Mouse (Mus musculus): ENCODE results near the gene Rhbdd3. TPM values are rescaled to one million over a fixed set of nuclear protein-coding genes. Genes with fewer than 3 reads are reported as not detected.

The Rhbdd3 gene
- total RNA-seq, 4 experiments from 2014 or later = 26.7 to 27.7 (median 27.3) TPM

GRCm38 (mm10) chr11:5129035-5129480, 30.3 kb downstream of the Rhbdd3 start:
- DNase-seq (ENCODE audit: low spot score) = no peak

GRCm38 (mm10) chr11:5130111-5130665, 31.5 kb downstream of the Rhbdd3 start:
- no peak for DNase-seq (ENCODE audit: low spot score)

DNA sequence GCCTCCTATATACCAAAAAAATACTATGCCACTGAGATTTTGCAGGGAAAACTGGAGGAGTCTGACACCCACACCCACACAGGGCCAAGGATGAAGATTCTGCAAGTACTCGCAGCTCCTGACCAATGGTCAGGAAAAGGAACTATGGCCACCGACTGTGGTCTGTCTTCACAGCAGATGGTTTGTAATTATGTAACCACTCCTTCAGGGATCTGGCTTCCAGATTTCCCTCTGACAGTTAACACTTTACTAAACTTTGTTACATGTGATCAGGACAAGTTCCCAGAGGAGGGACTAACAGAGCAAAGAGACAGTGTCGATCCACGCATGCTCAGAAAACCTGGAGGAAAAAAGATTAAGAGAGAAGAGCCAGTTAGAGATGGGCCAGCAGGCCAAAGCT, 34.0 kb downstream of the Rhbdd3 start:
- DNase-seq (ENCODE audit: low spot score) = no peak

GRCm38 (mm10) chr11:5135914-5136313, 37.2 kb downstream of the Rhbdd3 start:
- DNase-seq (ENCODE audit: low spot score) = no peak

DNA sequence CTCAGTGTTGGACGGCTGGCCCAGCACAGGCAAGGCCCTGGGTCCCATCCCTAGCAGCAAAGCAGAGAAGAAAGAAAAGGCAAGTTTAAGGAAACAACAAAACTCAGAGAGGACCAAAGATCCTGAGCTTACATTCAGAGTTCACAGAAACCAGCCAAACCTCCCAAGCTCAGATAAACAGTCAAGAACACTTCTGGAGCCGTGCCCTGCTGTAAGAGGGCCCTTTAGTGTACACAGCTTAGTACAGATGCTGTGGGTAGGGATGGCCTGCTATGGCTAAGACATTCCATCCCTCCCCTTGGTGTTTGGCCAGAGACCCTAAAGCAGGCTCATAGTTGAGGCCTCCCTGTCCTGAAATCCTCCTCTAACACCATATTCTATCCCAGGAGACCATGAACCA, 39.9 kb downstream of the Rhbdd3 start:
- DNase-seq (ENCODE audit: low spot score) = no peak

- no peak for DNase-seq (ENCODE audit: low spot score)
Measured at GRCm38 (mm10) chr11:5139372-5139771, 40.6 kb downstream of the Rhbdd3 start.

DNA sequence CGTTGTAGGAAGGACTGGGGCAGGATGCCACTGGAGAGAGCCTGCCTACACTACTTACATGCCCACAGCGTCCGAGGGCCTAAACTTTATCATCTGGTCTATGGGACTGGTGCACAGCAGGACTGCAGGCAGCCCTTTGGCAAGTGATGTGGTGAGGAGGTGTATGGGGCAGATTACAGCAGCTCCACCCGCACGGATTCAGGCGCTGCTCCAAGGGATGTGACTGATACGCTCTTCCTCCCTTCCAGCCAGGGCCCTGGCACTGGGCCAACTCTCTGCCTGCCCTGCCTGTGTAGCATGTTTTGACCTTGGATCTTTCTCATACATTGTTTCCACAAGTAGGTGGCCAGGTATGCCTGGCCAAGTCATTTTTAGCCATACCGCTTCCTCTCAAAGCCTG, 41.9 kb downstream of the Rhbdd3 start:
- peak; percentile 60 for DNase-seq (ENCODE audit: low spot score)

DNA sequence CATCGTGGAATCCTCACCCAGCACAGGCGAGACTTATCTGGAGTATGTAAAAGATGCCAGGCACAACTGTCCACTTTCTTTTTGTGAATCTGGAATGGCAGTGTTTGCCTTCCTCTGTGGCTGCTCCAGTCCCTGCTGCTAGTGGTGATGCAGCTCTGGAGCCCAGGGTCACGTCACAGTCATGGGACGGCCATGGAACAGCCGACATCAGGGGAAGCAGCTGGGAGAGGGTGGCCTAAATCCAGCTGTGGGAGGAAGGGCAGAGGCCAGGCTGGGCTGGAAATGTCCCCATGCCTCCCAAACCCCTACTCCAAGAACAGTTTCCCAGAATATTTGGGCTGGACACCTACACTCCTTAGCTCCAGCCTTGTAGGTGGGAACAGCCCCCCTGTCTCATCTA, 42.5 kb downstream of the Rhbdd3 start:
- DNase-seq (ENCODE audit: low spot score) = no peak

DNA sequence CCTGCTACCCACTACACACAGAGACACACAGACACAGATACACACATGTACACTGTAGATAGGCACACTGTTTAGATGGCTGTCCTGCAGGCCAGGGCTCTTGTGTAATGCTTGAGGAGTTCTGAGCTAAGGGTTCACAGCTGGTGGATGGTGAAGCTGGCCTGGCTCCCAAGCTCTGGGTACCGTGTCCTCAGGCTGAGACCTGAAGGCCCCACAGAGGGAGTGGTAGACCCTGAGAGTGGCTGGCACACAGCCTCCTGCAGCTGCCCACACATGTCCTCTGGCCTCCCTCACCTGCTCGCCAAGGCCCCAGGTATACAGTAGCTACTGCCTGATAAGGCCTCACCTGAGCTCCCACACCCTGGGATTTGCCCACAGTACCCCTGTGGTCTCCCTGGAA, 43.2 kb downstream of the Rhbdd3 start:
- no peak for DNase-seq (ENCODE audit: low spot score)

DNA sequence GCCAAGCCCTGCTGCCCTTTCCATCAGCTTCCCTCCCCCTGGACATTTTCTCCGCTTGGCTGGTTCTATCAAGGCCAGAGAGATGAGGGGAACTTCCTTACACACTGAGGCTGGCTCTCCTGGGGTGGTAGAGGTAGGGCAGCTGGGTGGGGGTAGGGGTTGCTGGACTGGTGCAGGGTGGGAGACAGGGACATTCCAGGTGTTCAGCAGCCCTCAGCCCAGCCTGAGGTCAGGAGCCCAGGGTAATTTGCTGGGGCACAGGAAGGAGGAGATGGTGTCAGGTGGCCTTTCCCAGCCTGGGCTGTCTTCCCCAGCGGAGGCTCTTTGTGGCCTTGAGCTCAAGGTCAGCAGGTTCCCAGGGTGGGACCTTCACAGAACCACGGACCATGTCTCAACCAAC, 46.9 kb downstream of the Rhbdd3 start:
- DNase-seq (ENCODE audit: low spot score) = no peak

GRCm38 (mm10) chr11:5149249-5149648, 50.5 kb downstream of the Rhbdd3 start:
- no peak for DNase-seq (ENCODE audit: low spot score)

DNA sequence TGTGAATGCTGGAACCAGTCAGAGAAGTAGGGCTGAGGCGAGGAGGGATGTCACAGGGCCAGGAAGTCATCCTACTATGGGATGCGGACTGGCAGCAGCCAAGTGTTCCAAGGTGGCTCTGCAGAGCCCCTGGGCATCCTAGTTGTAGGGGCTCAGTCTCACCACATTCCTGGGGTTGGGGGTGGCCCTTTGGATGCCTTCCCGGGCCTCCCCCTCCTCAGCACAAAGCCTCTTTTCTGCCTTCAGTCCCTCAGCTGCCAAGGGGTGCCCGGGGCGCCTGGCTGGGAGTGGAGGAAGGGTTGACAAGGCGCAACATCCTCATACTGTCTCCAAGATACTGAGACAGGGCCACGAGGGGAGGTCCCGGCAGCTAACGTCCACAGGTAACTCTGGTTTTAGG, 51.2 kb downstream of the Rhbdd3 start:
- DNase-seq (ENCODE audit: low spot score) = no peak

DNA sequence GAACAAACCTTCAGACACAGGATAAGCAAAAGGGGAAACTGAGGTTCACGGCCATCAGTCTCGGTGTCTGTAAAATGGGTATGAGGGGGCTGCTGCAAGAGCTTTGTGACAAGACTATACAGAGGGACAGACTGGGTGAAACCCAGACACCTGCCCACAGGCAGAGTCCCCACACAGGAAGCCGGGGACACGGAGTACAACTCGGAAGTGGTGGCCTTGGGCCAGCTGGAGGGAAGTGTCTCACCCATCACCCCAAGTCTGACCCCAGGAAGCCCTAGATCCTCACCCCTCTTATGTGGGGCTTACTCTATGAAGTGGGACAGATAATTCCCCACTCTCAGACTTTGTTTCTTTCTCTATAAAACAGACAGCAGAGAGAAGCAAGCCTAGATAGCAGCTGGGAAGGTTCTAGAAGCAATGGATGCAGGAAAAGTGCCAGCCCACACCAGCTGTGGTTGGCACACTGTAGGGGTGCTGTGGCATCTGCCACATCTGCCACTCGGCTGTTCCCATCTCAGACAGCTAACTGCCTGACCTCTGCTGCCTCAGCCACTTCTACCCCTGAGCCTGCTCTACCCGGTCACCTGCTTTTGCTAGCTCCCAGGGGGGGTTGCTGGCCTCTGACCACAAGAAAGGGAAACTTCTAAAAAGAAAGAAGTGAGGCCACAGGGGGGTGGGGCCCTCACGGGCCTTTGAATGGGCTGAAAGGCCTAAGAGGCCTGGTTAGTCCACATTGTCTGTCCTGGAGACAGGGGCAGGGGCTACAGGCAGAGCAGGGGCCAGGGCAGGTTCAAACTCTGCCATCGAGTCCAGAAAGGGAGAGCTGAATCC, 51.9 kb downstream of the Rhbdd3 start:
- no peak for DNase-seq (ENCODE audit: low spot score)

GRCm38 (mm10) chr11:5151247-5151630, 52.5 kb downstream of the Rhbdd3 start:
- DNase-seq (ENCODE audit: low spot score) = no peak

DNA sequence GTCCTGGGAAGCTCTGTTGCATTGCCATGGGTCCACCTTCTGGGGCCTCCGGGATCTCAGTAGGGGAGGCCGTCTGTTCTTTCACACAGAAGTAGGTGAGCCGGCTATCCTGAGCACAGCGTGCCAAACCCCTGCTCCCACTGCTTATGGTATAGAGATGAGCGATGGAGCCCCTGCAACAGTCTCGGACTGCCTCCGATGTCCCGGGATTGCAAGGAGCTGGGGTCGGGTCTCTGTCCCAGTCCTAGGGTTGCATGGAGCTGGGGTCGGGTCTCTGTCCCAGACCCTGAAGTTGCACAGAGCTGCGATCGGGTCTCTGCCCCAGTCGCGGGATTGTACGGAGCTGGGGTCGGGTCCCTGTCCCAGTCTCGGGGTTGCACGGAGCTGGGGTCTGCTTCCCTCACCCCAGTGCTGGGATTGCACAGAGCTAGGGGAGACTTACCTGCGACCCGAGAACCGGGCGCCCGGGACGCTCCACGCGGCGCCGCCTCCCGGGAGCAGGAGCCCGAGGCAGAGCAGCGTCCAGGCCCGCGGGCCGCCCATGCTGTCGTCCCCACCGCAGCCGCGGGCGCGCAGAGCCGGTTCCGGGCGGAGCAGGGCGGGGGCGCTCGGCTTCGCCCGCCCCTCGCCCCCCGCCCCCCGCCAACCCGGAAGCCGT, 53.1 kb downstream of the Rhbdd3 start, which contains the start of gene Emid1:
TSS of gene Emid1 (minus strand) at position 578 of the 658 bp plus-strand sequence.
- no peak for DNase-seq (ENCODE audit: low spot score)

GRCm38 (mm10) chr11:5154961-5155805, 56.5 kb downstream of the Rhbdd3 start:
- DNase-seq (ENCODE audit: low spot score) = no peak

Other genes with a start within 250 kb of the Rhbdd3 start
- gene Nf2, start 249.4 kb upstream of the Rhbdd3 start, total RNA-seq (2022) = 10 to 100 TPM; 75.5 to 80.0 (median 78.3) TPM
- 1 to 10 TPM in 1 of 4 experiments, under 1 TPM in 3; 0.52 to 1.1 (median 0.82) TPM for gene Nipsnap1, start 225.0 kb upstream of the Rhbdd3 start, total RNA-seq (2022)
- gene Thoc5, start 203.6 kb upstream of the Rhbdd3 start, total RNA-seq (2022) = 10 to 100 TPM; 14.9 to 19.8 (median 16.2) TPM
- not detected for gene Nefh, start 150.9 kb upstream of the Rhbdd3 start, total RNA-seq (2022)
- 10 to 100 TPM; 44.3 to 62.4 (median 54.2) TPM for gene Ap1b1, start 112.1 kb upstream of the Rhbdd3 start, total RNA-seq (2022)
- 1 to 10 TPM; 3.3 to 7.8 (median 5.8) TPM for gene Rasl10a, start 40.8 kb upstream of the Rhbdd3 start, total RNA-seq (2022)
- 10 to 100 TPM; 13.8 to 18.1 (median 15.6) TPM for gene Gas2l1, start 33.6 kb upstream of the Rhbdd3 start, total RNA-seq (2022)
- 100 to 1,000 TPM in 1 of 4 experiments, 10 to 100 TPM in 3; 74.3 to 111 (median 95.2) TPM for gene Ewsr1, start 340 bp downstream of the Rhbdd3 start, total RNA-seq (2022)
- 1 to 10 TPM in 1 of 4 experiments, under 1 TPM in 3; 0.73 to 2.0 (median 0.90) TPM for gene Emid1, start 53.3 kb downstream of the Rhbdd3 start, total RNA-seq (2022)
- 100 to 1,000 TPM in 2 of 4 experiments, 10 to 100 TPM in 2; 86.5 to 107 (median 100) TPM for gene Kremen1, start 162.6 kb downstream of the Rhbdd3 start, total RNA-seq (2022)

All from heart, adult 8-10 months (tissue).